Mouse (Mus musculus): ENCODE data around the gene Tmem253. TPM values are rescaled to one million over a fixed set of nuclear protein-coding genes. Genes with fewer than 3 reads are reported as not detected.
A peak's percentile ranks its signal among the peaks of the same experiment; 100 is the strongest.

The Tmem253 gene
- total and polyA plus RNA-seq, 3 experiments, result 0.64 to 1.9 TPM; not detected in 1

DNA sequence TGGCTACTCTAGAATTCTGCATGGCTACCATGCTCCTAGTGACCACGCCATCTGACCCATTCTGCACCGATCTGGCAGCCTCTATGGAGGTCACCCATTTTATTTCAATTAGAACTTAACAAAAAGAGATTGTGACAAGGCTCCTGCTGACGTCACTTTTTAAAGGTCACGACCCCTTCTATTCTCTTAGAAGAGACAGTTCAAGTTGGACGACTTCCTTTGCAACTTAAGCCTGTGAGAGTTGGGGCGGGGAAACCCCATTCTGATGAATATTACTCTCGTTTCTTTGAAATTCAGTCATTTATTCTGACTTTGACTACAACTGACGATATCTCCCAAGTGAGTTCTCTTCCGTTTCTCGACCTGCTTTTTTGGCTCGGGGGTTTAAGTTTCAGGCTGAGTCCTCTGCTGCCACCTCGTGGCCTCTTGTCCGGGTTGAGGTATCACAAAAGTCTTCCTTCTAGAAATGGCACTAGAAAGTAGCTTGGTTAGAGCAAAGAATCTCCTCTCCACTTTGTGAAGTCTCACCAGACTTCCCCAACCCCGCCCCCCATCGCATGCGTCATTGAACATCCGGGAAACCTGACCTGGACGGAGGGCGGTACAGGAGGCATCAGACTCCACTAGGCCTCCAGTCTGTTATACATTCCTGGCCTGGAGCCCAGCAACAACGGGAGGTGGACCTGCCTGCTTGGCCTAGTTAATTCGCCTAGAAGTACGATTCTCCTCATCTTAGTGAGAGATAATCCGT, 7.4 kb downstream of the Tmem253 start (continued):
- TF ChIP-seq UBTF (IDR thresholded peaks at IDR 0.05; ENCODE audit: low read depth, low read length) (no peak), RCOR1 (conservative IDR thresholded peaks at IDR 0.05; ENCODE audit: low read depth, low read length) (no peak), HCFC1 (IDR thresholded peaks at IDR 0.05; ENCODE audit: low read depth, low read length) (peak; percentile 71), CTCF (conservative IDR thresholded peaks at IDR 0.05 in 1 of 2, IDR thresholded peaks at IDR 0.05 in 1 of 2; ENCODE audit: low read depth in 2 of 2, low read length in 2 of 2) (peak; percentile 51 to 98), E2F4 (IDR thresholded peaks at IDR 0.05; ENCODE audit: insufficient replicate concordance, low read depth, low read length) (no peak)

DNA sequence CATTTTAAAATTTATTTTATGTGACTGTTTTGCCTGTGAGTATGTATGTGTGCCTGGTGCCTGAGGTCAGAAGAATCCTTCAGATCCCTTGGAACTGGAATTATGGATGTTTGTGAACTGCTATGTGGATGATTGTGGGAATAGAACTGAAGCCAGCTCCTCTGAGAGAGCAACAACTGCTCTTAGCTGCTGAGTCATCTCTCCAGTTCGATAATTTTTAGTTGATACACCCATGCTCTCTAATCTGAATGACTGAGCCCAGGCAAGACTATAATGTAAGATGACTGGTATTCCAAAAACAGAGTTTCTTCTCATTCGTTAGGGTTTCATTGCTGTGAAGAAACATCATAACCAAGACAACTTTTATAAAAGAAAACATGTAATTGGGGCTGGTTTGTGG, 8.7 kb downstream of the Tmem253 start:
- H3K9me3 ChIP-seq (replicated peaks; ENCODE audit: low read length), result no peaks in the 10 kb centered on the region
- H3K4me3 ChIP-seq (replicated peaks in 1 of 3; ENCODE audit: low read depth in 2 of 3, low read length in 2 of 3, poor library complexity in 1 of 3), result peak overlapping the region in 2 of 3 experiments; percentile 62 to 74
- H3K79me2 ChIP-seq (replicated peaks; ENCODE audit: control insufficient read depth, extremely low read depth, insufficient read depth, poor library complexity, severe bottlenecking), result no peaks in the 10 kb centered on the region
- in situ Hi-C loops (cut with MboI; ENCODE audit: low pct_ligation_motif_present, low pct_unique_long_range_greater_than_20kb, low sequenced_read_pairs), result loop anchor here (5.0 kb wide), 1 partner anchor 117 kb away; no protein-coding TSS in a partner anchor
- no peaks in the 10 kb centered on the region for H3K36me3 ChIP-seq (replicated peaks in 1 of 2; ENCODE audit: control insufficient read depth in 1 of 2, insufficient read depth in 1 of 2, low read length in 1 of 2)
- dilution Hi-C loops (cut with MboI; ENCODE audit: extremely low pct_ligation_motif_present, extremely low pct_unique_long_range_greater_than_20kb, low sequenced_read_pairs), result no loop called here
- H3K4me1 ChIP-seq (ENCODE audit: control insufficient read depth in 1 of 2, insufficient read depth in 2 of 2), result peaks cover 10 to 25% of the 10 kb centered on the region in 2 experiments; a peak in 3 of 4 replicates
- H3K4me2 ChIP-seq (ENCODE audit: insufficient read depth, low read depth, poor library complexity, severe bottlenecking), result peak overlapping the region; percentile 81
- no peak overlapping the region for H3K27ac ChIP-seq (ENCODE audit: insufficient read depth, low read depth)
- DNase-seq (ENCODE audit: extremely low read depth), result no peak
- no peak for TF ChIP-seq SMC3 (IDR thresholded peaks at IDR 0.05; ENCODE audit: low read depth, low read length)
- no peak for TF ChIP-seq MYC (IDR thresholded peaks at IDR 0.05; ENCODE audit: low read depth, low read length)
- no peak for TF ChIP-seq TBP (conservative IDR thresholded peaks at IDR 0.05; ENCODE audit: low read depth, low read length)
- no peak for TF ChIP-seq IRF4 (IDR thresholded peaks at IDR 0.05; ENCODE audit: low read depth, low read length)
- no peak for TF ChIP-seq NRF1 (IDR thresholded peaks at IDR 0.05; ENCODE audit: low read depth, low read length)
- TF ChIP-seq JUN (IDR thresholded peaks at IDR 0.05; ENCODE audit: insufficient read depth, low read depth, low read length), result no peak
- TF ChIP-seq EP300 (IDR thresholded peaks at IDR 0.05; ENCODE audit: low read length), result no peak
- TF ChIP-seq TCF12 (IDR thresholded peaks at IDR 0.05; ENCODE audit: low read depth, low read length), result no peak
- no peak for TF ChIP-seq NELFE (IDR thresholded peaks at IDR 0.05; ENCODE audit: low read depth, low read length)
- no peak for TF ChIP-seq ZNF384 (IDR thresholded peaks at IDR 0.05; ENCODE audit: low read depth, low read length)
- H3K27me3 ChIP-seq (replicated peaks), result no peaks in the 10 kb centered on the region
- H3K9ac ChIP-seq (ENCODE audit: insufficient read depth, low read depth), result peak overlapping the region; percentile 90

DNA sequence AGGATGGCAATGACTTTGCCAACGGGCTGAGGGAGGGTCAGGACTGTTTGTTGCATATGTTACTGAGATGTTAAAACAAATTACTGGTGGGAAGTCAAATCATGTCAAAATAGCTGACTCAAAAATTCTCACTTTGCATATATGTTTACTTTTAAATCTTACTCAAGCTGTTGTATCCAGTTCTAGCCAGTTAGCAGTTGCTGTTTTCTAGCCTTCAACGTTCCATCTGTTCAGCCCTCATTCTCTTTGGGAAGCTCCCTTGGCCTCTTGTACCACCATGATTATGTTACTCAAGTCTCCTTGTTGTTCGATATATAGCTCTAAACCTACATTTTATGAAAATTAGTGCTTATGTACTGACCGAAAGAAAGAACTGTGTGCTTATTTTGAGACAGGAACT, 10.9 kb downstream of the Tmem253 start:
- Histone ChIP-seq H3K27ac (ENCODE audit: insufficient read depth, low read depth) (no peak overlapping the region), H3K4me1 (ENCODE audit: control insufficient read depth in 1 of 2, insufficient read depth in 2 of 2) (peaks cover 7 to 21% of the 10 kb centered on the region in 2 experiments; a peak in 3 of 4 replicates), H3K36me3 (replicated peaks in 1 of 2; ENCODE audit: control insufficient read depth in 1 of 2, insufficient read depth in 1 of 2, low read length in 1 of 2) (no peaks in the 10 kb centered on the region), H3K9ac (ENCODE audit: insufficient read depth, low read depth) (no peak overlapping the region), H3K9me3 (replicated peaks; ENCODE audit: low read length) (no peaks in the 10 kb centered on the region), H3K4me2 (ENCODE audit: insufficient read depth, low read depth, poor library complexity, severe bottlenecking) (no peak overlapping the region), H3K4me3 (replicated peaks in 1 of 3; ENCODE audit: low read depth in 2 of 3, low read length in 2 of 3, poor library complexity in 1 of 3) (no peak overlapping the region), H3K27me3 (replicated peaks) (no peaks in the 10 kb centered on the region), H3K79me2 (replicated peaks; ENCODE audit: control insufficient read depth, extremely low read depth, insufficient read depth, poor library complexity, severe bottlenecking) (no peaks in the 10 kb centered on the region)
- in situ Hi-C loops (cut with MboI; ENCODE audit: low pct_ligation_motif_present, low pct_unique_long_range_greater_than_20kb, low sequenced_read_pairs), result no loop called here
- no peak for DNase-seq (ENCODE audit: extremely low read depth)
- TF ChIP-seq E2F4 (IDR thresholded peaks at IDR 0.05; ENCODE audit: insufficient replicate concordance, low read depth, low read length) (no peak), TBP (conservative IDR thresholded peaks at IDR 0.05; ENCODE audit: low read depth, low read length) (no peak), ZKSCAN1 (IDR thresholded peaks at IDR 0.05; ENCODE audit: borderline replicate concordance, low read depth, low read length) (no peak)
- dilution Hi-C loops (cut with MboI; ENCODE audit: extremely low pct_ligation_motif_present, extremely low pct_unique_long_range_greater_than_20kb, low sequenced_read_pairs), result no loop called here

All from CH12.LX (cell line).